Comparison of ENCODE assay signal across 9 mouse cellular contexts in genomic region chr7:45153586-45153985, GRCm38 (mm10). TPM values are rescaled to one million over a fixed set of nuclear protein-coding genes. Genes with fewer than 3 reads are reported as not detected.
DNase-seq lines count a peak whose midpoint lies in the region; ATAC-seq and TF ChIP-seq lines count a peak whose summit lies in the region.
"Had no signal": no experiment of that assay in that cellular context is flagged by ENCODE, and none has a peak within 500 bp of the region (broad histone marks: within the 10 kb centered on the region; RNA-seq: fewer than 3 reads in every experiment).

No protein-coding gene starts in this region.

- peak overlapping the region; percentile 97 for H3K27ac ChIP-seq in gastrocnemius, adult 2 months
- peak overlapping the region; percentile 55; the same call in 1 of the 2 replicates for H3K27ac ChIP-seq in thymus, adult 2 months (ENCODE audit: control insufficient read depth, insufficient read depth, low read length)
- H3K27ac ChIP-seq in liver, embryonic 12.5 days, result peak overlapping the region; percentile 92

- no peak for ATAC-seq in liver, embryonic 12.5 days
- ATAC-seq in inflammation-experienced regulatory T-cells, adult 6 months, result no peak

- H3K9me3 ChIP-seq in liver, embryonic 12.5 days (replicated peaks), result no peaks in the 10 kb centered on the region

- no peaks in the 10 kb centered on the region for H3K27me3 ChIP-seq in thymus, adult 2 months (ENCODE audit: control insufficient read depth, insufficient read depth, low read length)
- H3K27me3 ChIP-seq in liver, embryonic 12.5 days (replicated peaks), result no peaks in the 10 kb centered on the region

- no peaks in the 10 kb centered on the region for H3K36me3 ChIP-seq in thymus, adult 2 months (ENCODE audit: control insufficient read depth, insufficient read depth, low read length)
- H3K36me3 ChIP-seq in liver, embryonic 12.5 days, result peaks cover 27% of the 10 kb centered on the region; the same call in 1 of the 2 replicates

- intact Hi-C loops in gastrocnemius, adult 2 months (cut with DNase I), result no loop called here

- 4% methylated on average over 5 of the region's 5 CpGs for WGBS in thymus, adult 2 months
- WGBS in liver, embryonic 12.5 days (ENCODE audit: insufficient replicate concordance), result 3% methylated on average over 5 of the region's 5 CpGs

- peak overlapping the region; percentile 86 for H3K4me3 ChIP-seq in gastrocnemius, adult 2 months
- peak overlapping the region; percentile 85 for H3K4me3 ChIP-seq in thymus, adult 2 months (ENCODE audit: control insufficient read depth, insufficient read depth, low read length)
- H3K4me3 ChIP-seq in liver, embryonic 12.5 days, result peak overlapping the region; percentile 73

- TF ChIP-seq POLR2A in thymus, adult 2 months (IDR thresholded peaks at IDR 0.05; ENCODE audit: control insufficient read depth, extremely low read depth, insufficient read depth, low read length, poor library complexity), result no peak

- peak overlapping the region; percentile 76 for H3K4me2 ChIP-seq in liver, embryonic 12.5 days

- TF ChIP-seq CTCF in gastrocnemius, adult 2 months (IDR thresholded peaks at IDR 0.05), result no peak
- no peak for TF ChIP-seq CTCF in thymus, adult 2 months (IDR thresholded peaks at IDR 0.05; ENCODE audit: borderline replicate concordance, control insufficient read depth, extremely low read depth, insufficient read depth, low read length, poor library complexity)

- H3K4me1 ChIP-seq in thymus, adult 2 months (replicated peaks; ENCODE audit: control insufficient read depth, insufficient read depth, low read length), result peaks cover 7% of the 10 kb centered on the region
- H3K4me1 ChIP-seq in liver, embryonic 12.5 days, result peaks cover 42% of the 10 kb centered on the region

- H3K9ac ChIP-seq in liver, embryonic 12.5 days, result peak overlapping the region; percentile 82

- no peak for DNase-seq in gastrocnemius, adult 2 months
- no peak for DNase-seq in gastrocnemius, adult 18-20 months (ENCODE audit: low spot score)
- no peak for DNase-seq in thymus, adult 2 months
- no peak for DNase-seq in thymus, postnatal 14 days
- no peak for DNase-seq in frontal cortex, postnatal 10 days (ENCODE audit: low spot score in 2 of 2)
- no peak for DNase-seq in urinary bladder, adult 2 months (ENCODE audit: low spot score)

RNA-seq across cellular contexts. Expression of gene Pih1d1, which starts 0.5 kb away (rescaled TPM):
- 10 to 100 TPM; 34.7 to 39.7 TPM for total RNA-seq in gastrocnemius, adult 2 months (2021)
- total RNA-seq in gastrocnemius, adult 18-20 months (2021), result 10 to 100 TPM; 34.2 to 34.5 TPM
- polyA plus RNA-seq in thymus, adult 2 months (2012; rRNA removed), result 72.5 and 78.7 TPM in 2 replicates
- polyA plus RNA-seq in liver, embryonic 12.5 days (2016; fragmentation: Nextera tagmentation; extraction: Ambion mirVana), result 60.5 and 61.7 TPM in 2 replicates
- 10 to 100 TPM; 42.9 to 50.6 (median 50.5) TPM for polyA plus RNA-seq in inflammation-experienced regulatory T-cells, adult 6 months (2017; shearing (Covaris generic))
- polyA plus RNA-seq in urinary bladder, adult 2 months (2012; rRNA removed), result 48.3 and 58.3 TPM in 2 replicates

RNA-seq across cellular contexts. Expression of gene Aldh16a1, which starts 0.8 kb away (rescaled TPM):
- 10 to 100 TPM; 11.6 to 15.1 TPM for total RNA-seq in gastrocnemius, adult 2 months (2021)
- 10 to 100 TPM; 10.6 to 12.8 TPM for total RNA-seq in gastrocnemius, adult 18-20 months (2021)
- 97.2 and 101 TPM in 2 replicates for polyA plus RNA-seq in thymus, adult 2 months (2012; rRNA removed)
- polyA plus RNA-seq in liver, embryonic 12.5 days (2016; fragmentation: Nextera tagmentation; extraction: Ambion mirVana), result 35.9 and 41.2 TPM in 2 replicates
- 10 to 100 TPM; 15.2 to 32.1 (median 26.6) TPM for polyA plus RNA-seq in inflammation-experienced regulatory T-cells, adult 6 months (2017; shearing (Covaris generic))
- polyA plus RNA-seq in urinary bladder, adult 2 months (2012; rRNA removed), result 27.7 and 30.9 TPM in 2 replicates

RNA-seq across cellular contexts. Expression of gene Slc17a7, which starts 10.2 kb away (rescaled TPM):
- under 1 TPM; 0.31 to 0.36 TPM for total RNA-seq in gastrocnemius, adult 2 months (2021)
- under 1 TPM; 0.14 to 0.17 TPM for total RNA-seq in gastrocnemius, adult 18-20 months (2021)
- polyA plus RNA-seq in thymus, adult 2 months (2012; rRNA removed), result 1.2 and 2.0 TPM in 2 replicates
- not detected in 2 replicates for polyA plus RNA-seq in liver, embryonic 12.5 days (2016; fragmentation: Nextera tagmentation; extraction: Ambion mirVana)
- polyA plus RNA-seq in inflammation-experienced regulatory T-cells, adult 6 months (2017; shearing (Covaris generic)), result under 1 TPM in 1 of 3 experiments, not detected in 2; 0.16 TPM
- polyA plus RNA-seq in urinary bladder, adult 2 months (2012; rRNA removed), result 0.03 and 0.04 TPM in 2 replicates
- total RNA-seq: neutrophil, adult 5-6 weeks had no signal

RNA-seq across cellular contexts. Expression of gene Flt3l, which starts 17.4 kb away (rescaled TPM):
- total RNA-seq in gastrocnemius, adult 2 months (2021), result 1 to 10 TPM; 2.2 to 3.3 TPM
- total RNA-seq in gastrocnemius, adult 18-20 months (2021), result 1 to 10 TPM; 1.8 to 3.0 TPM
- 177 and 207 TPM in 2 replicates for polyA plus RNA-seq in thymus, adult 2 months (2012; rRNA removed)
- 5.1 and 5.7 TPM in 2 replicates for polyA plus RNA-seq in liver, embryonic 12.5 days (2016; fragmentation: Nextera tagmentation; extraction: Ambion mirVana)
- polyA plus RNA-seq in inflammation-experienced regulatory T-cells, adult 6 months (2017; shearing (Covaris generic)), result 100 to 1,000 TPM in 1 of 3 experiments, 10 to 100 TPM in 2; 70.2 to 108 (median 97.6) TPM
- polyA plus RNA-seq in urinary bladder, adult 2 months (2012; rRNA removed), result 74.5 and 83.1 TPM in 2 replicates

RNA-seq across cellular contexts. Expression of gene Gm45713, which starts 17.6 kb away (rescaled TPM):
- total RNA-seq in gastrocnemius, adult 2 months (2021), result under 1 TPM in 1 of 2 experiments, not detected in 1; 0.26 TPM
- total RNA-seq in gastrocnemius, adult 18-20 months (2021), result 1 to 10 TPM in 1 of 2 experiments, not detected in 1; 1.2 TPM
- 0.27 and 0.91 TPM in 2 replicates for polyA plus RNA-seq in thymus, adult 2 months (2012; rRNA removed)
- 0.27 and 0.59 TPM in 2 replicates for polyA plus RNA-seq in liver, embryonic 12.5 days (2016; fragmentation: Nextera tagmentation; extraction: Ambion mirVana)
- polyA plus RNA-seq in inflammation-experienced regulatory T-cells, adult 6 months (2017; shearing (Covaris generic)), result 1 to 10 TPM; 1.4 to 2.4 (median 1.6) TPM
- 0.28 and 0.44 TPM in 2 replicates for polyA plus RNA-seq in urinary bladder, adult 2 months (2012; rRNA removed)
